8 mouse cellular contexts compared by ENCODE assay signal in the genomic region with DNA sequence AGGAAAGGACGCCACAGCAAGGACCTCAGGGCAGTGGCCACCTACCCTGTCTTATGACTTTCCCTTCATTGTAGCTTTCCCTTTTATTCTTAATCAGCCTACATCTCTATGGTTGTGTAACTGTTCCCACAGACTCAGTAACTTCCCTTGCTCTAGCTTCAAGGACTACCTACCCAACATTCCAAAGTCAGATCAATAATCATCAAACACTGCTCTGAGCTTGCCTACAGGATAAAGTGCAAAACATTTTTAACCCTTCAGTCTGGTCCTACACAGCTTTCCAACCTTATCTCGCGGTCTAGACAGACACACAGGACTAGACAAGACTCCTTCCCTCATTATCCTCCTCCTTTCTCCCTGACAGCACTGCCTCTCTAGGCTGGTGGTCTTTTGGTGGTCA. TPM values are rescaled to one million over a fixed set of nuclear protein-coding genes. Genes with fewer than 3 reads are reported as not detected.
DNase-seq lines count a peak whose midpoint lies in the region; ATAC-seq and TF ChIP-seq lines count a peak whose summit lies in the region.

No protein-coding gene starts in this region.

- peak; percentile 5; the same call in 1 of the 2 replicates for ATAC-seq in kidney, embryonic 16.5 days (ENCODE audit: low FRiP score, low TSS enrichment)
- ATAC-seq in hindbrain, embryonic 16.5 days: no peak; the same call in 1 of the 2 replicates
- ATAC-seq in midbrain, embryonic 16.5 days: peak; percentile 33; the same call in 1 of the 2 replicates

- H3K4me1 ChIP-seq in kidney, embryonic 16.5 days (ENCODE audit: insufficient read depth, low read length): peaks cover 40% of the 10 kb centered on the region
- H3K4me1 ChIP-seq in cortical plate, adult 2 months (ENCODE audit: control insufficient read depth, insufficient read depth, low read length): peaks cover 3% of the 10 kb centered on the region
- peaks cover 27% of the 10 kb centered on the region for H3K4me1 ChIP-seq in hindbrain, embryonic 16.5 days (ENCODE audit: control insufficient read depth, insufficient read depth, low read depth, low read length)
- peaks cover 30% of the 10 kb centered on the region for H3K4me1 ChIP-seq in midbrain, embryonic 16.5 days (ENCODE audit: control insufficient read depth, insufficient read depth, low read length)

- no peaks in the 10 kb centered on the region for H3K9me3 ChIP-seq in kidney, embryonic 16.5 days (ENCODE audit: low read length)
- no peaks in the 10 kb centered on the region for H3K9me3 ChIP-seq in hindbrain, embryonic 16.5 days (ENCODE audit: control insufficient read depth, low read length)
- H3K9me3 ChIP-seq in midbrain, embryonic 16.5 days (replicated peaks; ENCODE audit: control insufficient read depth, low read length, poor library complexity, severe bottlenecking): no peaks in the 10 kb centered on the region

- TF ChIP-seq CTCF in cortical plate, adult 2 months (IDR thresholded peaks at IDR 0.05; ENCODE audit: extremely low read depth, insufficient read depth, low read length): no peak

- H3K27ac ChIP-seq in kidney, embryonic 16.5 days (ENCODE audit: low read length): peak overlapping the region; percentile 93
- H3K27ac ChIP-seq in cortical plate, adult 2 months (ENCODE audit: insufficient read depth, low read length): no peak overlapping the region
- peak overlapping the region; percentile 89 for H3K27ac ChIP-seq in hindbrain, embryonic 16.5 days (ENCODE audit: low read depth, low read length)
- H3K27ac ChIP-seq in midbrain, embryonic 16.5 days (ENCODE audit: low read length): peak overlapping the region; percentile 89; the same call in 1 of the 2 replicates

- peak overlapping the region; percentile 94 for H3K4me2 ChIP-seq in kidney, embryonic 16.5 days (replicated peaks; ENCODE audit: low read depth, low read length)
- peak overlapping the region; percentile 80 for H3K4me2 ChIP-seq in hindbrain, embryonic 16.5 days (ENCODE audit: low read length)
- H3K4me2 ChIP-seq in midbrain, embryonic 16.5 days (ENCODE audit: low read length): peak overlapping the region; percentile 68

- no peaks in the 10 kb centered on the region for H3K36me3 ChIP-seq in kidney, embryonic 16.5 days (ENCODE audit: insufficient read depth, low read length)
- no peaks in the 10 kb centered on the region for H3K36me3 ChIP-seq in hindbrain, embryonic 16.5 days (ENCODE audit: control insufficient read depth, insufficient read depth, low read length)
- no peaks in the 10 kb centered on the region for H3K36me3 ChIP-seq in midbrain, embryonic 16.5 days (ENCODE audit: control insufficient read depth, insufficient read depth, low read length)

- H3K9ac ChIP-seq in kidney, embryonic 16.5 days (replicated peaks; ENCODE audit: low read length): peak overlapping the region; percentile 77
- peak overlapping the region; percentile 95 for H3K9ac ChIP-seq in hindbrain, embryonic 16.5 days (ENCODE audit: low read depth, low read length)
- peak overlapping the region; percentile 92 for H3K9ac ChIP-seq in midbrain, embryonic 16.5 days (ENCODE audit: low read depth, low read length)

- WGBS in kidney, embryonic 16.5 days: 4% methylated on average over 3 of the region's 3 CpGs
- 2% methylated on average over 3 of the region's 3 CpGs for WGBS in hindbrain, embryonic 16.5 days
- 3% methylated on average over 3 of the region's 3 CpGs for WGBS in midbrain, embryonic 16.5 days

- DNase-seq in kidney, postnatal 36 days: no peak
- DNase-seq in right cerebral cortex, adult 18-20 months: no peak
- DNase-seq in spleen, adult 18-20 months: no peak
- DNase-seq in gastrocnemius, adult 8-10 months (ENCODE audit: low spot score in 2 of 2): no peak

- peak overlapping the region; percentile 91 for H3K4me3 ChIP-seq in kidney, embryonic 16.5 days (ENCODE audit: low read length)
- peak overlapping the region; percentile 88 for H3K4me3 ChIP-seq in cortical plate, adult 2 months (ENCODE audit: insufficient read depth, low read length)
- peak overlapping the region; percentile 97 for H3K4me3 ChIP-seq in hindbrain, embryonic 16.5 days (ENCODE audit: low read length)
- peak overlapping the region; percentile 95 for H3K4me3 ChIP-seq in midbrain, embryonic 16.5 days (ENCODE audit: low read depth, low read length)

- H3K27me3 ChIP-seq in kidney, embryonic 16.5 days (ENCODE audit: insufficient read depth, low read length): no peaks in the 10 kb centered on the region
- no peaks in the 10 kb centered on the region for H3K27me3 ChIP-seq in hindbrain, embryonic 16.5 days (replicated peaks; ENCODE audit: control insufficient read depth, insufficient read depth, low read length)
- no peaks in the 10 kb centered on the region for H3K27me3 ChIP-seq in midbrain, embryonic 16.5 days (ENCODE audit: control insufficient read depth, insufficient read depth, low read depth, low read length)

- TF ChIP-seq POLR2A in cortical plate, adult 2 months (IDR thresholded peaks at IDR 0.05; ENCODE audit: extremely low read depth, insufficient read depth, low read length): no peak

RNA-seq across cellular contexts. Expression of gene Nadk2, which starts 0.7 kb away (rescaled TPM):
- 23.8 and 26.4 TPM in 2 replicates for polyA plus RNA-seq in kidney, embryonic 16.5 days (2015; fragmentation: Nextera tagmentation; extraction: Ambion mirVana)
- 41.7 and 54.7 TPM in 2 replicates for polyA plus RNA-seq in cortical plate, adult 2 months (2012; rRNA removed)
- polyA plus RNA-seq in hindbrain, embryonic 16.5 days (2015; fragmentation: Nextera tagmentation; extraction: Ambion mirVana): 27.1 and 31.7 TPM in 2 replicates
- polyA plus RNA-seq in midbrain, embryonic 16.5 days (2015; fragmentation: Nextera tagmentation; extraction: Ambion mirVana): 27.8 and 28.2 TPM in 2 replicates
- total RNA-seq in gastrocnemius, adult 8-10 months (2022): 10 to 100 TPM; 30.8 to 41.8 (median 37.9) TPM
